Mouse (Mus musculus) heart, adult 2 months (tissue): ENCODE measurements around the gene Nbeal1.

Experiments used
- CTCF ChIP-seq: fragments of 200-600 bp; IDR thresholded peaks from 2 replicates; pipeline ENCODE4 v1.8.1; 2022; ENCODE audit warnings: antibody characterized with exemption, mild to moderate bottlenecking, moderate library complexity
- POLR2A ChIP-seq: fragments of 200-500 bp; IDR thresholded peaks from 2 replicates; pipeline ENCODE4 v1.6.1; 2011; ENCODE audit warnings: mild to moderate bottlenecking, low read depth, low read length, control low read depth; ENCODE audit not compliant: insufficient read depth

- TF ChIP-seq CTCF, result no peak
- peak; percentile 26; the same call in 1 of the 2 replicates for TF ChIP-seq POLR2A
Observed at GRCm38 (mm10) chr1:60180784-60181221, 404 bp downstream of the Nbeal1 start.
